Mouse (Mus musculus) G1E (cell line): ENCODE data around the gene 4931414P19Rik.

ENCODE experiments used
- CTCF ChIP-seq: IDR thresholded peaks from 2 replicates; pipeline ENCODE4 v1.5.1; 2012; ENCODE audit warnings: low read depth, low read length, inconsistent platforms, mixed read lengths
- POLR2AphosphoS5 ChIP-seq: IDR thresholded peaks from 2 replicates; pipeline ENCODE4 v1.6.1; 2012; ENCODE audit warnings: low read depth, low read length, inconsistent platforms; ENCODE audit not compliant: insufficient replicate concordance

DNA sequence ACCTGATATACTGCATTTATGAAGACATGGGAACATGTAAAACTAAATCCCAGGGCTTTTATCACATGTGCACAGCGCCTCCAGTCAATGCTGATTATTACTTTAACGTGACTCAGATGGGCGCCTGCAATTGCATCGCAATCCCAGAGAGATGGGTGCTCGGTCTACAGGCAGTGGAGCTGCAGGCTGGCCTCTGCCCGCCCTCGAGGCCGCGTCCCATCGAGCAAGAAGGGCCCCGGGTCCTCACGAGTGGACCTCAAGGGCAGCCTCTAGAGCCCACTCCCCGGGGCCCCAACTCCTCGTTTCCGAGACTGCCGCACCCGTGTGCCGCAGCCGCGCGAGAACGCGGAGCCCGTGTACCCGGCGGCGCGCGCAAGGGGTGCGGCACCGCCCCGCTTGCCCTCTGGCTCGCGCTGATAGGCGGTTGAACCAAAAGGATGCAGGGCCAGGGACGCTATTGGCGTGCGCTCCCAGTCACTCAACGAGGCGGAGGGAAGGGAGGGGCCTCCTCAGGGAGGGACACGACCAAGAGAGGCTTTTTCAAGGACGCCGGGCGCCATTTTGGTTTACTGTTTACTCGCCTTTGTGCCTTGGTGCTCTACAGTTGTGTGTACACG, 2.6 kb downstream of the 4931414P19Rik start:
- TF ChIP-seq CTCF (no peak), POLR2AphosphoS5 (no peak)
